Mouse (Mus musculus): ENCODE results near the gene Npas3. TPM values are rescaled to one million over a fixed set of nuclear protein-coding genes. Genes with fewer than 3 reads are reported as not detected.

Npas3 gene
- polyA plus RNA-seq, 1 experiment: 0.04 TPM

GRCm38 (mm10) chr12:53656301-53656700 lies 407.8 kb downstream of the Npas3 start:
- 95% methylated on average over 6 of the region's 6 CpGs for WGBS
- DNase-seq: no peak
- Histone ChIP-seq H3K4me3 (ENCODE audit: control insufficient read depth, insufficient read depth, low read length) (no peak overlapping the region), H3K4me1 (replicated peaks; ENCODE audit: control insufficient read depth, insufficient read depth, low read length) (no peaks in the 10 kb centered on the region), H3K27ac (ENCODE audit: control insufficient read depth, insufficient read depth, low read length) (no peak overlapping the region), H3K36me3 (ENCODE audit: control insufficient read depth, insufficient read depth, low read length) (no peaks in the 10 kb centered on the region), H3K27me3 (ENCODE audit: control insufficient read depth, insufficient read depth, low read length) (no peaks in the 10 kb centered on the region)
- TF ChIP-seq POLR2A (IDR thresholded peaks at IDR 0.05; ENCODE audit: control insufficient read depth, extremely low read depth, insufficient read depth, low read length, poor library complexity) (no peak), CTCF (IDR thresholded peaks at IDR 0.05; ENCODE audit: borderline replicate concordance, control insufficient read depth, extremely low read depth, insufficient read depth, low read length, poor library complexity) (no peak)

- H3K27ac ChIP-seq (ENCODE audit: control insufficient read depth, insufficient read depth, low read length): no peak overlapping the region
- TF ChIP-seq POLR2A (IDR thresholded peaks at IDR 0.05; ENCODE audit: control insufficient read depth, extremely low read depth, insufficient read depth, low read length, poor library complexity): no peak
- no peak for TF ChIP-seq CTCF (IDR thresholded peaks at IDR 0.05; ENCODE audit: borderline replicate concordance, control insufficient read depth, extremely low read depth, insufficient read depth, low read length, poor library complexity)
- H3K4me3 ChIP-seq (ENCODE audit: control insufficient read depth, insufficient read depth, low read length): no peak overlapping the region
- no peaks in the 10 kb centered on the region for H3K36me3 ChIP-seq (ENCODE audit: control insufficient read depth, insufficient read depth, low read length)
- H3K27me3 ChIP-seq (ENCODE audit: control insufficient read depth, insufficient read depth, low read length): no peaks in the 10 kb centered on the region
- DNase-seq: no peak
- WGBS: 90% methylated on average over 5 of the region's 5 CpGs
- no peaks in the 10 kb centered on the region for H3K4me1 ChIP-seq (replicated peaks; ENCODE audit: control insufficient read depth, insufficient read depth, low read length)
These were observed 415.6 kb downstream of the Npas3 start for GRCm38 (mm10) chr12:53664084-53664483.

GRCm38 (mm10) chr12:53671846-53672245 lies 423.4 kb downstream of the Npas3 start:
- DNase-seq: no peak
- H3K27ac ChIP-seq (ENCODE audit: control insufficient read depth, insufficient read depth, low read length): no peak overlapping the region
- H3K4me1 ChIP-seq (replicated peaks; ENCODE audit: control insufficient read depth, insufficient read depth, low read length): no peaks in the 10 kb centered on the region
- 96% methylated on average over 2 of the region's 2 CpGs for WGBS
- H3K36me3 ChIP-seq (ENCODE audit: control insufficient read depth, insufficient read depth, low read length): no peaks in the 10 kb centered on the region
- TF ChIP-seq POLR2A (IDR thresholded peaks at IDR 0.05; ENCODE audit: control insufficient read depth, extremely low read depth, insufficient read depth, low read length, poor library complexity): no peak
- no peak for TF ChIP-seq CTCF (IDR thresholded peaks at IDR 0.05; ENCODE audit: borderline replicate concordance, control insufficient read depth, extremely low read depth, insufficient read depth, low read length, poor library complexity)
- H3K27me3 ChIP-seq (ENCODE audit: control insufficient read depth, insufficient read depth, low read length): no peaks in the 10 kb centered on the region
- no peak overlapping the region for H3K4me3 ChIP-seq (ENCODE audit: control insufficient read depth, insufficient read depth, low read length)

- WGBS: 69% methylated on average over 3 of the region's 3 CpGs
- no peaks in the 10 kb centered on the region for H3K4me1 ChIP-seq (replicated peaks; ENCODE audit: control insufficient read depth, insufficient read depth, low read length)
- TF ChIP-seq POLR2A (IDR thresholded peaks at IDR 0.05; ENCODE audit: control insufficient read depth, extremely low read depth, insufficient read depth, low read length, poor library complexity): no peak
- TF ChIP-seq CTCF (IDR thresholded peaks at IDR 0.05; ENCODE audit: borderline replicate concordance, control insufficient read depth, extremely low read depth, insufficient read depth, low read length, poor library complexity): no peak
These were observed 428.7 kb downstream of the Npas3 start for GRCm38 (mm10) chr12:53677091-53677630.

GRCm38 (mm10) chr12:53678166-53678565 lies 429.7 kb downstream of the Npas3 start:
- Histone ChIP-seq H3K4me1 (replicated peaks; ENCODE audit: control insufficient read depth, insufficient read depth, low read length) (no peaks in the 10 kb centered on the region), H3K27me3 (ENCODE audit: control insufficient read depth, insufficient read depth, low read length) (no peaks in the 10 kb centered on the region)

More at GRCm38 (mm10) chr12:53677091-53677630, 428.7 kb downstream of the Npas3 start:
- Histone ChIP-seq H3K27me3 (ENCODE audit: control insufficient read depth, insufficient read depth, low read length) (no peaks in the 10 kb centered on the region), H3K27ac (ENCODE audit: control insufficient read depth, insufficient read depth, low read length) (no peak overlapping the region), H3K36me3 (ENCODE audit: control insufficient read depth, insufficient read depth, low read length) (no peaks in the 10 kb centered on the region), H3K4me3 (ENCODE audit: control insufficient read depth, insufficient read depth, low read length) (no peak overlapping the region)
- no peak for DNase-seq

GRCm38 (mm10) chr12:53679161-53679560 lies 430.7 kb downstream of the Npas3 start:
- Histone ChIP-seq H3K4me3 (ENCODE audit: control insufficient read depth, insufficient read depth, low read length) (no peak overlapping the region), H3K27me3 (ENCODE audit: control insufficient read depth, insufficient read depth, low read length) (no peaks in the 10 kb centered on the region), H3K27ac (ENCODE audit: control insufficient read depth, insufficient read depth, low read length) (no peak overlapping the region), H3K36me3 (ENCODE audit: control insufficient read depth, insufficient read depth, low read length) (no peaks in the 10 kb centered on the region), H3K4me1 (replicated peaks; ENCODE audit: control insufficient read depth, insufficient read depth, low read length) (no peaks in the 10 kb centered on the region)
- WGBS: 95% methylated on average over 4 of the region's 4 CpGs
- no peak for DNase-seq
- TF ChIP-seq POLR2A (IDR thresholded peaks at IDR 0.05; ENCODE audit: control insufficient read depth, extremely low read depth, insufficient read depth, low read length, poor library complexity) (no peak), CTCF (IDR thresholded peaks at IDR 0.05; ENCODE audit: borderline replicate concordance, control insufficient read depth, extremely low read depth, insufficient read depth, low read length, poor library complexity) (no peak)

More at GRCm38 (mm10) chr12:53678166-53678565, 429.7 kb downstream of the Npas3 start:
- DNase-seq: no peak
- WGBS: 85% methylated on average over 3 of the region's 3 CpGs
- no peak overlapping the region for H3K4me3 ChIP-seq (ENCODE audit: control insufficient read depth, insufficient read depth, low read length)
- no peaks in the 10 kb centered on the region for H3K36me3 ChIP-seq (ENCODE audit: control insufficient read depth, insufficient read depth, low read length)
- no peak overlapping the region for H3K27ac ChIP-seq (ENCODE audit: control insufficient read depth, insufficient read depth, low read length)
- TF ChIP-seq POLR2A (IDR thresholded peaks at IDR 0.05; ENCODE audit: control insufficient read depth, extremely low read depth, insufficient read depth, low read length, poor library complexity) (no peak), CTCF (IDR thresholded peaks at IDR 0.05; ENCODE audit: borderline replicate concordance, control insufficient read depth, extremely low read depth, insufficient read depth, low read length, poor library complexity) (no peak)

- Histone ChIP-seq H3K36me3 (ENCODE audit: control insufficient read depth, insufficient read depth, low read length) (no peaks in the 10 kb centered on the region), H3K4me1 (replicated peaks; ENCODE audit: control insufficient read depth, insufficient read depth, low read length) (no peaks in the 10 kb centered on the region), H3K4me3 (ENCODE audit: control insufficient read depth, insufficient read depth, low read length) (no peak overlapping the region), H3K27me3 (ENCODE audit: control insufficient read depth, insufficient read depth, low read length) (no peaks in the 10 kb centered on the region), H3K27ac (ENCODE audit: control insufficient read depth, insufficient read depth, low read length) (no peak overlapping the region)
- TF ChIP-seq POLR2A (IDR thresholded peaks at IDR 0.05; ENCODE audit: control insufficient read depth, extremely low read depth, insufficient read depth, low read length, poor library complexity) (no peak), CTCF (IDR thresholded peaks at IDR 0.05; ENCODE audit: borderline replicate concordance, control insufficient read depth, extremely low read depth, insufficient read depth, low read length, poor library complexity) (no peak)
- no peak for DNase-seq
- WGBS: 92% methylated on average over 3 of the region's 3 CpGs
These were observed 432.0 kb downstream of the Npas3 start for GRCm38 (mm10) chr12:53680501-53680900.
